Mouse (Mus musculus): ENCODE results near the gene Sox15. TPM values are rescaled to one million over a fixed set of nuclear protein-coding genes. Genes with fewer than 3 reads are reported as not detected.

Sox15 gene
- polyA plus RNA-seq, 2 experiments: not detected

DNA sequence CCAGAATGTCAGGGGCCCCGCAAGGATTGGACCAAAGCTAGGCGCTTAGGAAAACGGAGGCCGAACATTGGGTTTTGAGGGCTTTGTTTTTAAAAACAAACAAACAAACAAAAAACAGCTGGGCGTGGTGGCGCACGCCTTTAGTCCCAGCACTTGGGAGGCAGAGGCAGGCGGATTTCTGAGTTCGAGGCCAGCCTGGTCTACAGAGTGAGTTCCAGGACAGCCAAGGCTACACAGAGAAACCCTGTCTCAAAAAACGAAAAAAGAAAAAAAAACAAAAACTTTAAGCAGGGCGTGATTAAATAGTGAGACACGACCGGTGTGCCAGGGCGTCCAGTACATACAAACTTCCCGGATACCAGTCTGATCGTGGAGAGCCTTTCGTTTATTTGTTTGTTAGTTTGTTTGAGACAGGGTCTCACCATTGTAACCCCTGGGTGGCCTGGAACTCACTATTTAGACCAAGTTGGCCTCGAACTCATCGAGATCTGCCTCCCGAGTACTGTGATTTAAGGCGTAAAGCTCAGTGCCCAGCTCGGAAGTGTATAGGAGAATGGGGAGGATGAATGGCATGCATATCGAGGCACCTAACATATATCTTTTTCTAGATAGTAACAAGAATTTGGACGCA is 27.2 kb downstream of the Sox15 start:
- H3K9me3 ChIP-seq (ENCODE audit: control insufficient read depth, low read length): no peaks in the 10 kb centered on the region
- H3K9ac ChIP-seq (replicated peaks): peak overlapping the region; percentile 80
- TF ChIP-seq EP300 (IDR thresholded peaks at IDR 0.05; ENCODE audit: low read depth) (no peak), CTCF (IDR thresholded peaks at IDR 0.05; ENCODE audit: low read depth) (no peak)
- WGBS (ENCODE audit: insufficient replicate concordance): 21% methylated on average over 24 of the region's 24 CpGs
- DNase-seq (ENCODE audit: low read depth in 3 of 3, low spot score in 3 of 3) (no peak), ATAC-seq (ENCODE audit: insufficient read depth) (peak; percentile 31)
- H3K4me3 ChIP-seq (ENCODE audit: insufficient read depth in 1 of 2, low read depth in 2 of 2, low read length in 2 of 2): peak overlapping the region; percentile 73 to 82
- H3K27ac ChIP-seq: peak overlapping the region; percentile 88
- H3K36me3 ChIP-seq (replicated peaks; ENCODE audit: control insufficient read depth, insufficient read depth, low read depth): peaks cover 7% of the 10 kb centered on the region
- H3K4me1 ChIP-seq (replicated peaks; ENCODE audit: control insufficient read depth in 2 of 2, insufficient read depth in 2 of 2, low read length in 1 of 2): peaks cover 8 to 21% of the 10 kb centered on the region in 2 experiments; a peak in 3 of 4 replicates
- H3K4me2 ChIP-seq (ENCODE audit: low read depth): peak overlapping the region; percentile 93
- no peaks in the 10 kb centered on the region for H3K27me3 ChIP-seq (ENCODE audit: control insufficient read depth, insufficient read depth, low read length)

DNA sequence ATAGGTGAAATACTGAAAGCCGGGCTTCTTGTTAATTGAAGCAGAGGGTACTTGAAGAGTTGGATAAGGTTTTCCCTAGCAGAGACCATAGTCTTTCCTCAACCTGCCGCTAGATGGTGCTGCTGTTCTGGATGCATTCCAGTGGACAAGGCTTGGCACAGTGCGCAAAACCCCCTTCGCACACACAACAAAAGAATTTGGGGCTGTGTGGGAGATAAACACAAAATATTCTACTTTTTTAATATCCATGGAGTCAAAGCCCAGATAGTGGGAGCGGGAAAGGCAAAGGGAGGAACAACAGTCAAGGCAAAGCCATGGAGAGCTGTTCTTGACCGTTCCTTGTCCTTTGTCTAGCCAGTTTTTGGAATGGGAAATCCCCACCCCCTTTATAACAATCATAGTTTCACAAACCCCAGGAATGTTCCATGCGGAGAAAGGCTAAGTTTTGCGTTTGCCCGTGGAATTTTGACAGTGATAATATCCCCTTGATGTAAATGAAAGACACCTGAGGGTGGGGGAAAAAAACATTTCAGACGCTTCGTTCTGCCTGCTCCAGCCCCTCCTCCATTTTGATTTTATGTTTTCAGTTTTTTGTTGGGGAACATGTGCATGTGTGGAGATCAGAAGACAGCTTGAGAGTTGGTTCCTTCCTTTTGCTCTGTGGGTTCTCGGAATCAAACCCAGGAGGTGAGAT is 27.9 kb downstream of the Sox15 start:
- H3K27ac ChIP-seq: no peak overlapping the region
- H3K36me3 ChIP-seq (replicated peaks; ENCODE audit: control insufficient read depth, insufficient read depth, low read depth): peaks cover 6% of the 10 kb centered on the region
- no peaks in the 10 kb centered on the region for H3K9me3 ChIP-seq (ENCODE audit: control insufficient read depth, low read length)
- DNase-seq (ENCODE audit: low read depth in 3 of 3, low spot score in 3 of 3): peak; percentile 80 to 81 (median 81)
- 29% methylated on average over 12 of the region's 12 CpGs for WGBS (ENCODE audit: insufficient replicate concordance)
- no peak for ATAC-seq (ENCODE audit: insufficient read depth)
- H3K4me1 ChIP-seq (replicated peaks; ENCODE audit: control insufficient read depth in 2 of 2, insufficient read depth in 2 of 2, low read length in 1 of 2): peaks cover 8 to 21% of the 10 kb centered on the region in 2 experiments; a peak in 3 of 4 replicates
- H3K4me2 ChIP-seq (ENCODE audit: low read depth): peak overlapping the region; percentile 93
- H3K4me3 ChIP-seq (ENCODE audit: insufficient read depth in 1 of 2, low read depth in 2 of 2, low read length in 2 of 2): peak overlapping the region in 1 of 2 experiments; percentile 82; a peak in 2 of 4 replicates
- no peak for TF ChIP-seq EP300 (IDR thresholded peaks at IDR 0.05; ENCODE audit: low read depth)
- peak; percentile 96 for TF ChIP-seq CTCF (IDR thresholded peaks at IDR 0.05; ENCODE audit: low read depth)
- no peak overlapping the region for H3K9ac ChIP-seq (replicated peaks)
- no peaks in the 10 kb centered on the region for H3K27me3 ChIP-seq (ENCODE audit: control insufficient read depth, insufficient read depth, low read length)

DNA sequence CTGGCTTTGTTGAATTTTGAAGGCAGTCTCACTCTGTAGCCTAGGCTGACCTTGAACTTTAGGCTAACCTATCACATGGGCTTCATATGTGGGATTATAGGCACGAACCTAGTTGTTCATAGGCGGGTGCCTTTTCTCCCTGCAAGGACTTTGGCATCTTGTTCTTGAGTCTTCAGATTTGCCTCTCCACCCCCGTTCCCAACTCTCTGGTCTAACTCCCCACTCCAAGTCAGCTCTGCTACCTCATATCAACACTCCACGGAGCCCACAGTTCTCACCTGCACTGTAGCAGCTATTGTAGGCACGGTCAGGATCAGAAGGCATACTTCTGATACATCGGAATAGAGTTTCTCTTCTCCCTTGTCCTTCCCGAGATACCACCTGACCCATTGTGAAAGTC is 28.5 kb downstream of the Sox15 start:
- Histone ChIP-seq H3K9me3 (ENCODE audit: control insufficient read depth, low read length) (no peaks in the 10 kb centered on the region), H3K4me1 (replicated peaks; ENCODE audit: control insufficient read depth in 2 of 2, insufficient read depth in 2 of 2, low read length in 1 of 2) (peaks cover 8 to 21% of the 10 kb centered on the region in 2 experiments; a peak in 3 of 4 replicates), H3K9ac (replicated peaks) (no peak overlapping the region), H3K27ac (no peak overlapping the region), H3K27me3 (ENCODE audit: control insufficient read depth, insufficient read depth, low read length) (no peaks in the 10 kb centered on the region), H3K4me3 (ENCODE audit: insufficient read depth in 1 of 2, low read depth in 2 of 2, low read length in 2 of 2) (no peak overlapping the region), H3K36me3 (replicated peaks; ENCODE audit: control insufficient read depth, insufficient read depth, low read depth) (peaks cover under 1% of the 10 kb centered on the region; the same call in 1 of the 2 replicates), H3K4me2 (ENCODE audit: low read depth) (no peak overlapping the region)
- no peak for ATAC-seq (ENCODE audit: insufficient read depth)
- TF ChIP-seq CTCF (IDR thresholded peaks at IDR 0.05; ENCODE audit: low read depth) (no peak), EP300 (IDR thresholded peaks at IDR 0.05; ENCODE audit: low read depth) (no peak)
- 57% methylated on average over 7 of the region's 7 CpGs for WGBS (ENCODE audit: insufficient replicate concordance)
- DNase-seq (ENCODE audit: low read depth in 3 of 3, low spot score in 3 of 3): no peak

DNA sequence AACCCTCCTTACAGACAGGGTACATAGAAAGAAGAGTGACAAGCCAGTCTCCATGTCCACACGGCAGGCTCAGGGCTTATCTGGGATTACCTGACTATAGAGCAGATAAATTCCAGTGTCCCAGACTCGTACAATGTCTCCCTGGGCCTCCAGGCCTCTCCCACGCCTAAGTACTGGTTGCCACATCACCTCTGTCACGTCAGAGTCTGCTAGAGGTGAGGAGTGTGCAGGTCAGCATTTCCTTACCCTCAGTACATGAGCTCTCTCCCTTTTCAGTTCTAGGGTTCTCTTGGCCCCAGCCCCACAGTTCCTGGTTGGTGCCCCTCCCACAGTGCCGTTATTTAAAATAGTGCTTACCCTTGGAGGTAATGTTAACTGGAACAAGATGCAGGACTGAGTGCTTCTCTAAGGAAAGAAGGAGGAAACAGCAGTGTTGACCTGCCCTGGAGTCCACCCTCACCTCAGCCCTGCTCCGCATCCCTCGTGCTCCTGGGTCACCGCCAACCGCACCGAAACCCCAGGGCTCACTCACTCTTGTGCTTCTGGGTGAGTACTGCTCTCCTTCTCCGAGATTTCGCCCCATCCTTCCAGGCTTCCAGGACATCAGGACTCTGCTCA is 29.1 kb downstream of the Sox15 start:
- TF ChIP-seq CTCF (IDR thresholded peaks at IDR 0.05; ENCODE audit: low read depth): no peak
- Histone ChIP-seq H3K9ac (replicated peaks) (no peak overlapping the region), H3K36me3 (replicated peaks; ENCODE audit: control insufficient read depth, insufficient read depth, low read depth) (no peaks in the 10 kb centered on the region; the same call in 1 of the 2 replicates), H3K27me3 (ENCODE audit: control insufficient read depth, insufficient read depth, low read length) (no peaks in the 10 kb centered on the region), H3K4me3 (ENCODE audit: insufficient read depth in 1 of 2, low read depth in 2 of 2, low read length in 2 of 2) (no peak overlapping the region), H3K4me2 (ENCODE audit: low read depth) (no peak overlapping the region), H3K4me1 (replicated peaks; ENCODE audit: control insufficient read depth in 2 of 2, insufficient read depth in 2 of 2, low read length in 1 of 2) (peaks cover 8 to 21% of the 10 kb centered on the region in 2 experiments; a peak in 3 of 4 replicates), H3K27ac (no peak overlapping the region), H3K9me3 (ENCODE audit: control insufficient read depth, low read length) (no peaks in the 10 kb centered on the region)
- ATAC-seq (ENCODE audit: insufficient read depth): no peak
- 70% methylated on average over 12 of the region's 12 CpGs for WGBS (ENCODE audit: insufficient replicate concordance)
- DNase-seq (ENCODE audit: low read depth in 3 of 3, low spot score in 3 of 3): no peak

DNA sequence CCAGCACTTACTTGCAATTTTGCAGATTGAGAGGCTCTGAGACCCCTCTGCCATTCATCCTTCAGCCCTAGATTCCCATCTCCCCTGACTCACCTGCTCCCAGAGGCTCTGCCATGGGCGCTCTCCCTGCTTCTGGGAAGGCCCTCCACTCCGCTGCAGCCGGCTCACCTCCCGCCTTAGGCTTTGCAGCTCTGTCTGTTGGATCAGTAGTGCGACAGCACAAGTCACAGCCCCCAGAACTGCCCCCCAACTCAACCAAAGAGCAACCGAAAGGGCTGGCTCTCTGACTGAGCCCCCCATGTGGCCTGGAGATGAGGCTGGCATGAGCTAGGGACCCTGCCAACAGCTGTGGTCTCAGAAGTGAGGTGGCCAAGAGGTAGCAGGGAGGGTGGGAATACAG is 29.8 kb downstream of the Sox15 start:
- no peak overlapping the region for H3K4me2 ChIP-seq (ENCODE audit: low read depth)
- WGBS (ENCODE audit: insufficient replicate concordance): 79% methylated on average over 6 of the region's 6 CpGs
- H3K36me3 ChIP-seq (replicated peaks; ENCODE audit: control insufficient read depth, insufficient read depth, low read depth): no peaks in the 10 kb centered on the region; the same call in 1 of the 2 replicates
- no peak for ATAC-seq (ENCODE audit: insufficient read depth)
- H3K9ac ChIP-seq (replicated peaks): no peak overlapping the region
- H3K4me3 ChIP-seq (ENCODE audit: insufficient read depth in 1 of 2, low read depth in 2 of 2, low read length in 2 of 2): no peak overlapping the region
- no peak overlapping the region for H3K27ac ChIP-seq
- DNase-seq (ENCODE audit: low read depth in 3 of 3, low spot score in 3 of 3): no peak
- peaks cover 8 to 21% of the 10 kb centered on the region in 2 experiments; a peak in 3 of 4 replicates for H3K4me1 ChIP-seq (replicated peaks; ENCODE audit: control insufficient read depth in 2 of 2, insufficient read depth in 2 of 2, low read length in 1 of 2)
- no peaks in the 10 kb centered on the region for H3K9me3 ChIP-seq (ENCODE audit: control insufficient read depth, low read length)
- no peak for TF ChIP-seq EP300 (IDR thresholded peaks at IDR 0.05; ENCODE audit: low read depth)
- no peak for TF ChIP-seq CTCF (IDR thresholded peaks at IDR 0.05; ENCODE audit: low read depth)
- H3K27me3 ChIP-seq (ENCODE audit: control insufficient read depth, insufficient read depth, low read length): no peaks in the 10 kb centered on the region
